Mouse (Mus musculus): ENCODE data around the gene Tfpi.

Gene Tfpi

GRCm38 (mm10) chr2:84388023-84388416 lies 88.6 kb downstream of the Tfpi start:
- no peak for DNase-seq (ENCODE audit: low spot score)

GRCm38 (mm10) chr2:84387394-84388022 lies 89.1 kb downstream of the Tfpi start:
- no peak for DNase-seq (ENCODE audit: low spot score)

- DNase-seq (ENCODE audit: low spot score): no peak
Observed at GRCm38 (mm10) chr2:84386563-84387393, 89.8 kb downstream of the Tfpi start.

GRCm38 (mm10) chr2:84384911-84385693 lies 91.5 kb downstream of the Tfpi start:
- no peak for DNase-seq (ENCODE audit: low spot score)

DNA sequence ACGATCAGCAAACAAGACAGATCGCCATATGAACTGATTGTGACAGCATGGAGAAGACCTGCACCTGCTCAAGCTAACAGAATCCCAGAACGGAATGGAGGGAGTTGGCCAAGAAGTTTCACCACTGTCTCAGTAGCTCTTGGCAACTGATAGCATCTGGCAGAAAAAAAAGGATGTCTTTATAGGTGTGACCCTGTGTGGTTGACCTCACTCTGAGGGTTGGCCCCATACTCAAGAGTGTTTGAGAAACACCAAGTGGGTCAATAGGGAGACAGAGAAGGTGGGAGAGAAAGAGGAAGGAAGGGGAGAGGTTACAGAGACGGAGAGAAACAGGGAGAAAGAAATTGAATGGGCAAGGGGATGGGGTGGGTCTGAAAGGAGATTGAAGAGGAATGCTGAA lies 92.7 kb downstream of the Tfpi start:
- DNase-seq (ENCODE audit: low spot score): no peak

Measured in adipocyte (in vitro differentiated cells).